Mouse (Mus musculus) midbrain, embryonic 14.5 days (tissue): ENCODE measurements around the gene S100pbp. TPM values are rescaled to one million over a fixed set of nuclear protein-coding genes. Genes with fewer than 3 reads are reported as not detected.

Experiments
- ATAC-seq: fragments of 200-750 bp; cut with Nextera tagmentation; 2 replicates; pipeline ENCODE4 v1.8.0; 2017; ENCODE audit warnings: moderate number of reproducible peaks, moderate library complexity; ENCODE audit not compliant: low FRiP score, low TSS enrichment
- DNase-seq: peaks from one replicate; pipeline ENCODE4 v3.0.0-alpha.2; 2015
- H3K27ac ChIP-seq: fragments of 300-500 bp; sonication (generic); replicated peaks from 2 replicates; pipeline ENCODE4 v1.5.1; 2014; ENCODE audit warnings: mild to moderate bottlenecking, low read depth, low read length, moderate library complexity
- H3K27me3 ChIP-seq: fragments of 300-500 bp; sonication (generic); 2 replicates; pipeline ENCODE4 v1.6.1; 2014; ENCODE audit warnings: low read length, control low read depth, mixed read lengths; ENCODE audit not compliant: control insufficient read depth, insufficient read depth
- H3K36me3 ChIP-seq: fragments of 300-500 bp; sonication (generic); 2 replicates; pipeline ENCODE4 v1.6.1; 2014; ENCODE audit warnings: low read length, control low read depth; ENCODE audit not compliant: control insufficient read depth, insufficient read depth
- H3K4me1 ChIP-seq: fragments of 300-500 bp; sonication (generic); 2 replicates; pipeline ENCODE4 v1.6.1; 2014; ENCODE audit warnings: mild to moderate bottlenecking, antibody characterized with exemption, low read length, control low read depth; ENCODE audit not compliant: control insufficient read depth, insufficient read depth
- H3K4me2 ChIP-seq: fragments of 300-500 bp; sonication (generic); 2 replicates; pipeline ENCODE4 v1.6.1; 2014; ENCODE audit warnings: mild to moderate bottlenecking, low read length, moderate library complexity
- H3K4me3 ChIP-seq: fragments of 300-500 bp; sonication (generic); replicated peaks from 2 replicates; pipeline ENCODE4 v1.5.1; 2014; ENCODE audit warnings: low read depth, low read length
- H3K9ac ChIP-seq: fragments of 300-500 bp; sonication (generic); replicated peaks from 2 replicates; pipeline ENCODE4 v1.6.1; 2014; ENCODE audit warnings: mild to moderate bottlenecking, low read length, moderate library complexity
- H3K9me3 ChIP-seq: fragments of 300-500 bp; sonication (generic); 2 replicates; pipeline ENCODE4 v1.6.1; 2016; ENCODE audit warnings: low read length, control low read depth, mixed read lengths; ENCODE audit not compliant: control insufficient read depth
- WGBS: fragments of 180-500 bp; shearing (Covaris S2); extraction: QIAGEN DNeasy Blood & Tissue Kit; methylation state at CpG from one replicate; pipeline ENCODE4 v1.1.7; 2014; 5-methylcytosine and 5-hydroxymethylcytosine counted together
- polyA plus RNA-seq: library from polyadenylated mRNA; unstranded; fragments of >200 nt; fragmentation: Nextera tagmentation; extraction: Ambion mirVana; gene quantifications from 2 replicates; pipeline ENCODE4 v1.2.1, GENCODE M21; 2014

Gene S100pbp
- polyA plus RNA-seq, 1 experiment from 2014 or later: 23.7 TPM

GRCm38 (mm10) chr4:129231594-129232450, 42.3 kb upstream of the S100pbp start:
- WGBS: 65% methylated on average over 12 of the region's 12 CpGs
- ATAC-seq (no peak), DNase-seq (no peak)
- no peak overlapping the region for H3K4me2 ChIP-seq
- H3K27ac ChIP-seq: no peak overlapping the region
- H3K27me3 ChIP-seq: no peaks in the 10 kb centered on the region
- H3K4me3 ChIP-seq: no peak overlapping the region
- H3K4me1 ChIP-seq: peaks cover 13% of the 10 kb centered on the region
- no peak overlapping the region for H3K9ac ChIP-seq
- H3K9me3 ChIP-seq: no peaks in the 10 kb centered on the region
- no peaks in the 10 kb centered on the region for H3K36me3 ChIP-seq

DNA sequence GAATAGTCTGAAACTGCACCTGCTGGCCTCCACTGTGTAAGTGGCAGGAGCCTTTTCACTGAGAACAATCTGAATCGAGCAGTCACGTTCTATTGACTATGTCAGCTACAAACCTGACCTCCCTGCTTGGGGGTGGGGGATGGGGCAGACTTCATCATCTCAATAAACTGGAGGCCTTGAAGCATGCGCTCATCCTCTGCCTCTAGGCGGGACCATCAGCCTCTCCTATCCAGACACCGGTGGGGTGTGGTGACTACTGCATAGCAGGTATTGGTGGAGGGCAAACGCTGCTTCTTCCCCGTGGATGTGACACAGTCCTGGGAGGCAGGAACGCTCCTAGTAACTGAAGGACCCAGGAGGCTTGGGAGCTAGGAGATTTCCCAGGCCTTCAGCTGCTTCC, 41.4 kb upstream of the S100pbp start:
- H3K4me1 ChIP-seq: peaks cover 22% of the 10 kb centered on the region
- no peak overlapping the region for H3K9ac ChIP-seq
- ATAC-seq (no peak), DNase-seq (no peak)
- H3K4me3 ChIP-seq: no peak overlapping the region
- no peak overlapping the region for H3K4me2 ChIP-seq
- H3K9me3 ChIP-seq: no peaks in the 10 kb centered on the region
- H3K27me3 ChIP-seq: no peaks in the 10 kb centered on the region
- no peaks in the 10 kb centered on the region for H3K36me3 ChIP-seq
- WGBS: 55% methylated on average over 8 of the region's 8 CpGs
- H3K27ac ChIP-seq: no peak overlapping the region

GRCm38 (mm10) chr4:129227985-129228381, 38.5 kb upstream of the S100pbp start:
- H3K27ac ChIP-seq: peak overlapping the region; percentile 62; the same call in 1 of the 2 replicates
- no peak overlapping the region; the same call in 1 of the 2 replicates for H3K9ac ChIP-seq
- H3K27me3 ChIP-seq: no peaks in the 10 kb centered on the region; the same call in 1 of the 2 replicates
- peaks cover 36% of the 10 kb centered on the region for H3K4me1 ChIP-seq
- peak overlapping the region; percentile 69 for H3K4me2 ChIP-seq
- peak overlapping the region; percentile 51 for H3K4me3 ChIP-seq
- 20% methylated on average over 8 of the region's 8 CpGs for WGBS
- peaks cover 18% of the 10 kb centered on the region for H3K36me3 ChIP-seq
- DNase-seq (peak; percentile 81), ATAC-seq (peak; percentile 9; the same call in 1 of the 2 replicates)
- no peaks in the 10 kb centered on the region for H3K9me3 ChIP-seq

GRCm38 (mm10) chr4:129227170-129227984, 37.9 kb upstream of the S100pbp start:
- Histone ChIP-seq H3K4me2 (peak overlapping the region; percentile 69), H3K4me1 (peaks cover 36% of the 10 kb centered on the region), H3K9ac (peak overlapping the region; percentile 79), H3K36me3 (peaks cover 24% of the 10 kb centered on the region), H3K27ac (peak overlapping the region; percentile 62), H3K9me3 (no peaks in the 10 kb centered on the region), H3K27me3 (no peaks in the 10 kb centered on the region; the same call in 1 of the 2 replicates), H3K4me3 (peak overlapping the region; percentile 51)
- 8% methylated on average over 22 of the region's 22 CpGs for WGBS
- DNase-seq (peak; percentile 73), ATAC-seq (peak; percentile 46; the same call in 1 of the 2 replicates)

- Histone ChIP-seq H3K4me3 (peak overlapping the region; percentile 51), H3K27me3 (no peaks in the 10 kb centered on the region; the same call in 1 of the 2 replicates), H3K4me1 (peaks cover 36% of the 10 kb centered on the region), H3K4me2 (peak overlapping the region; percentile 69), H3K36me3 (peaks cover 32% of the 10 kb centered on the region), H3K27ac (peak overlapping the region; percentile 5; the same call in 1 of the 2 replicates), H3K9ac (peak overlapping the region; percentile 79), H3K9me3 (no peaks in the 10 kb centered on the region)
- DNase-seq (peak; percentile 56), ATAC-seq (no peak)
- 21% methylated on average over 5 of the region's 5 CpGs for WGBS
Observed at GRCm38 (mm10) chr4:129226441-129226963, 37.0 kb upstream of the S100pbp start.

DNA sequence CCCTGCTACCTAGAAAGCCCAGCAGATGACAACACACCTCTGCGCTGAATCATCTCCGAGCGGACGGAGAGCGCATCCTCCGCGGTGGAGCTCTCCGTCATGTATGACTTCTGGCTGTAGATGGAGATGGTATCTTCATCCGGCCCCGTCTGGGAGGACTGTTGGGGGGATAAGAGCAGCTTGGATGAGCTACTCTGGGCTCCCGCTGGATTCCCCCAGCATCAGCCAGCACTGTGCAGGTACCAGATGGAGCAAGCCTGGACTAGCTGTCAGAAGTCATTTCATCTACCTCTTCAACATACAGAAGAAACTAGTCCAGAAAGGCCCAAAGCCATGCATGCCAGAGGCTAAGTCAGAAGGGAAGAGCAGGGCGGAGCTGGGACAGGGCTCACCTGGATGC, 35.8 kb upstream of the S100pbp start:
- H3K4me1 ChIP-seq: peaks cover 36% of the 10 kb centered on the region
- H3K36me3 ChIP-seq: peaks cover 44% of the 10 kb centered on the region
- 95% methylated on average over 12 of the region's 12 CpGs for WGBS
- H3K9me3 ChIP-seq: no peaks in the 10 kb centered on the region
- peak overlapping the region; percentile 26; the same call in 1 of the 2 replicates for H3K9ac ChIP-seq
- DNase-seq (no peak), ATAC-seq (no peak)
- no peaks in the 10 kb centered on the region; the same call in 1 of the 2 replicates for H3K27me3 ChIP-seq
- H3K4me3 ChIP-seq: no peak overlapping the region
- no peak overlapping the region for H3K4me2 ChIP-seq
- H3K27ac ChIP-seq: no peak overlapping the region

GRCm38 (mm10) chr4:129223421-129224281, 34.1 kb upstream of the S100pbp start:
- Histone ChIP-seq H3K9ac (peak overlapping the region; percentile 40), H3K4me2 (peak overlapping the region; percentile 53), H3K36me3 (peaks cover 60% of the 10 kb centered on the region), H3K27ac (peak overlapping the region; percentile 41; the same call in 1 of the 2 replicates), H3K4me3 (peak overlapping the region; percentile 25), H3K27me3 (no peaks in the 10 kb centered on the region; the same call in 1 of the 2 replicates), H3K9me3 (no peaks in the 10 kb centered on the region), H3K4me1 (peaks cover 36% of the 10 kb centered on the region)
- ATAC-seq (0 out of 2 replicates have a peak, but pooled peaks have one; percentile 19), DNase-seq (peak; percentile 62)
- WGBS: 17% methylated on average over 55 of the region's 55 CpGs
